Mouse (Mus musculus): ENCODE measurements around the gene Lzts2. TPM values are rescaled to one million over a fixed set of nuclear protein-coding genes. Genes with fewer than 3 reads are reported as not detected.

Gene Lzts2
- polyA plus RNA-seq, 1 experiment from 2014 or later = 40.1 TPM

GRCm38 (mm10) chr19:45049523-45049922 is 35.3 kb downstream of the Lzts2 start:
- no peak overlapping the region for H3K27ac ChIP-seq (replicated peaks)
- TF ChIP-seq EP300 (optimal IDR thresholded peaks at IDR 0.05) (no peak), CTCF (IDR thresholded peaks at IDR 0.05; ENCODE audit: low read depth) (no peak)
- H3K4me1 ChIP-seq (replicated peaks; ENCODE audit: control insufficient read depth, insufficient read depth) = 0 out of 2 replicates have a peak, but pooled peaks cover 3% of the 10 kb centered on the region
- H3K4me3 ChIP-seq (ENCODE audit: low read depth, low read length) = no peak overlapping the region
- no peak for ATAC-seq (ENCODE audit: low FRiP score, low TSS enrichment)
- H3K4me2 ChIP-seq (replicated peaks; ENCODE audit: low read depth) = no peak overlapping the region
- no peak overlapping the region for H3K9ac ChIP-seq (ENCODE audit: low read length)
- 72% methylated on average over 9 of the region's 9 CpGs for WGBS
- no peak for DNase-seq (ENCODE audit: low spot score)
- H3K36me3 ChIP-seq (ENCODE audit: control insufficient read depth, insufficient read depth, low read length) = peaks cover 14% of the 10 kb centered on the region; the same call in 1 of the 2 replicates
- H3K9me3 ChIP-seq (ENCODE audit: control insufficient read depth, low read length) = no peaks in the 10 kb centered on the region
- H3K27me3 ChIP-seq (ENCODE audit: control insufficient read depth, insufficient read depth, low read length) = no peaks in the 10 kb centered on the region

DNA sequence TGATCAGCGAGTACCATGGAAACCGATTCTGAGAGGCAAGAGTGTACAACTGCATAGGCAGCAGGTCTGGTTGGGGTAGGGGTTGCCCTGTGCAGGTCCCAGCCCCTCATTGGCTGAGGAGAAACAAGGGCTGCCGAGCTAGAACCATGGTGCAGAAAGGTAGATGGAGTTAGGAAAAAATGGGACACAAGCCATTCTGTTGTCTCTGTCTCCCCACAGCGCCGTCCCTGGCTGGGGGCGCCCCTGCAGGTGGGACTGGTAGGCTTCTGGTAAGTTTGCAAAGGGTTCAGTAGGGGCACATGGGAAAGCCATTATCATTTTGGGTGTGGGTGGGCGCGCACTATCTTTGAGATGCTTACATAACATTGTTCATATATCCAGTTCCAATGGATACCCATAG is 39.2 kb downstream of the Lzts2 start:
- Histone ChIP-seq H3K9me3 (ENCODE audit: control insufficient read depth, low read length) (no peaks in the 10 kb centered on the region), H3K4me2 (replicated peaks; ENCODE audit: low read depth) (no peak overlapping the region), H3K9ac (ENCODE audit: low read length) (no peak overlapping the region), H3K27ac (replicated peaks) (no peak overlapping the region), H3K36me3 (ENCODE audit: control insufficient read depth, insufficient read depth, low read length) (peaks cover 14% of the 10 kb centered on the region; the same call in 1 of the 2 replicates), H3K4me3 (ENCODE audit: low read depth, low read length) (no peak overlapping the region), H3K4me1 (replicated peaks; ENCODE audit: control insufficient read depth, insufficient read depth) (peaks cover 11% of the 10 kb centered on the region; the same call in 1 of the 2 replicates), H3K27me3 (ENCODE audit: control insufficient read depth, insufficient read depth, low read length) (no peaks in the 10 kb centered on the region)
- ATAC-seq (ENCODE audit: low FRiP score, low TSS enrichment) (no peak), DNase-seq (ENCODE audit: low spot score) (no peak)
- 90% methylated on average over 8 of the region's 8 CpGs for WGBS
- no peak for TF ChIP-seq CTCF (IDR thresholded peaks at IDR 0.05; ENCODE audit: low read depth)
- TF ChIP-seq EP300 (optimal IDR thresholded peaks at IDR 0.05) = no peak

- ATAC-seq (ENCODE audit: low FRiP score, low TSS enrichment) (no peak), DNase-seq (ENCODE audit: low spot score) (no peak)
- WGBS = 68% methylated on average over 6 of the region's 6 CpGs
- Histone ChIP-seq H3K4me1 (replicated peaks; ENCODE audit: control insufficient read depth, insufficient read depth) (peaks cover 10% of the 10 kb centered on the region), H3K9me3 (ENCODE audit: control insufficient read depth, low read length) (no peaks in the 10 kb centered on the region), H3K9ac (ENCODE audit: low read length) (no peak overlapping the region), H3K27me3 (ENCODE audit: control insufficient read depth, insufficient read depth, low read length) (no peaks in the 10 kb centered on the region), H3K27ac (replicated peaks) (no peak overlapping the region), H3K4me3 (ENCODE audit: low read depth, low read length) (no peak overlapping the region), H3K36me3 (ENCODE audit: control insufficient read depth, insufficient read depth, low read length) (peaks cover 12% of the 10 kb centered on the region; the same call in 1 of the 2 replicates), H3K4me2 (replicated peaks; ENCODE audit: low read depth) (no peak overlapping the region)
- TF ChIP-seq EP300 (optimal IDR thresholded peaks at IDR 0.05) (no peak), CTCF (IDR thresholded peaks at IDR 0.05; ENCODE audit: low read depth) (no peak)
Observed at GRCm38 (mm10) chr19:45054892-45055690, 40.9 kb downstream of the Lzts2 start.

- no peaks in the 10 kb centered on the region for H3K27me3 ChIP-seq (ENCODE audit: control insufficient read depth, insufficient read depth, low read length)
- H3K4me1 ChIP-seq (replicated peaks; ENCODE audit: control insufficient read depth, insufficient read depth) = peaks cover 10% of the 10 kb centered on the region
- peaks cover 8% of the 10 kb centered on the region; the same call in 1 of the 2 replicates for H3K36me3 ChIP-seq (ENCODE audit: control insufficient read depth, insufficient read depth, low read length)
- DNase-seq (ENCODE audit: low spot score) (no peak), ATAC-seq (ENCODE audit: low FRiP score, low TSS enrichment) (no peak)
- no peak overlapping the region for H3K9ac ChIP-seq (ENCODE audit: low read length)
- no peak overlapping the region for H3K4me3 ChIP-seq (ENCODE audit: low read depth, low read length)
- no peak overlapping the region for H3K4me2 ChIP-seq (replicated peaks; ENCODE audit: low read depth)
- no peak overlapping the region; the same call in 1 of the 2 replicates for H3K27ac ChIP-seq (replicated peaks)
- TF ChIP-seq CTCF (IDR thresholded peaks at IDR 0.05; ENCODE audit: low read depth) (peak; percentile 81), EP300 (optimal IDR thresholded peaks at IDR 0.05) (no peak)
- WGBS = 41% methylated on average over 4 of the region's 4 CpGs
- no peaks in the 10 kb centered on the region for H3K9me3 ChIP-seq (ENCODE audit: control insufficient read depth, low read length)
Observed at GRCm38 (mm10) chr19:45056364-45056763, 42.1 kb downstream of the Lzts2 start.

GRCm38 (mm10) chr19:45056908-45057698 is 42.9 kb downstream of the Lzts2 start:
- WGBS = 61% methylated on average over 7 of the region's 7 CpGs
- H3K4me2 ChIP-seq (replicated peaks; ENCODE audit: low read depth) = peak overlapping the region; percentile 81
- TF ChIP-seq EP300 (optimal IDR thresholded peaks at IDR 0.05) (no peak), CTCF (IDR thresholded peaks at IDR 0.05; ENCODE audit: low read depth) (no peak)
- peak overlapping the region; percentile 96 for H3K27ac ChIP-seq (replicated peaks)
- ATAC-seq (ENCODE audit: low FRiP score, low TSS enrichment) = no peak
- peaks cover 10% of the 10 kb centered on the region for H3K4me1 ChIP-seq (replicated peaks; ENCODE audit: control insufficient read depth, insufficient read depth)
- DNase-seq (ENCODE audit: low spot score) = no peak
- peak overlapping the region; percentile 79; the same call in 1 of the 2 replicates for H3K9ac ChIP-seq (ENCODE audit: low read length)
- peaks cover 4% of the 10 kb centered on the region; the same call in 1 of the 2 replicates for H3K36me3 ChIP-seq (ENCODE audit: control insufficient read depth, insufficient read depth, low read length)
- no peaks in the 10 kb centered on the region for H3K9me3 ChIP-seq (ENCODE audit: control insufficient read depth, low read length)
- no peaks in the 10 kb centered on the region for H3K27me3 ChIP-seq (ENCODE audit: control insufficient read depth, insufficient read depth, low read length)
- H3K4me3 ChIP-seq (ENCODE audit: low read depth, low read length) = no peak overlapping the region
